Mouse (Mus musculus) liver, embryonic 11.5 days (tissue): ENCODE measurements around the gene Gemin6. TPM values are rescaled to one million over a fixed set of nuclear protein-coding genes. Genes with fewer than 3 reads are reported as not detected.
"Not testable (repeated sequence)": the region's sequence is repeated elsewhere in the genome, so short reads cannot be mapped to it uniquely, and the experiment has no call there.

Experiments
- ATAC-seq: fragments of 200-750 bp; cut with Nextera tagmentation; replicated peaks from 2 replicates; pipeline ENCODE4 v1.8.0; 2017; ENCODE audit warnings: moderate number of reproducible peaks, mild to moderate bottlenecking, moderate TSS enrichment, moderate library complexity; ENCODE audit not compliant: low FRiP score
- DNase-seq: peaks from one replicate; pipeline ENCODE4 v3.0.0-alpha.2; 2017; ENCODE audit warnings: low spot score
- H3K27ac ChIP-seq: fragments of 300-500 bp; sonication (generic); 2 replicates; pipeline ENCODE4 v1.5.1; 2014; ENCODE audit warnings: mild to moderate bottlenecking, low read depth, low read length, control low read depth
- H3K27me3 ChIP-seq: fragments of 300-500 bp; sonication (generic); replicated peaks from 2 replicates; pipeline ENCODE4 v1.6.1; 2014; ENCODE audit warnings: low read length, mixed read lengths; ENCODE audit not compliant: control insufficient read depth, insufficient read depth
- H3K36me3 ChIP-seq: fragments of 300-500 bp; sonication (generic); 2 replicates; pipeline ENCODE4 v1.6.1; 2014; ENCODE audit warnings: mild to moderate bottlenecking, low read length, moderate library complexity, mixed read lengths; ENCODE audit not compliant: control insufficient read depth, insufficient read depth
- H3K4me1 ChIP-seq: fragments of 300-500 bp; sonication (generic); replicated peaks from 2 replicates; pipeline ENCODE4 v1.6.1; 2014; ENCODE audit warnings: low read length, mixed read lengths; ENCODE audit not compliant: control insufficient read depth, insufficient read depth
- H3K4me2 ChIP-seq: fragments of 300-500 bp; sonication (generic); 2 replicates; pipeline ENCODE4 v1.6.1; 2014; ENCODE audit warnings: mild to moderate bottlenecking, control low read depth, moderate library complexity
- H3K4me3 ChIP-seq: fragments of 300-500 bp; sonication (generic); 2 replicates; pipeline ENCODE4 v1.5.1; 2014; ENCODE audit warnings: low read depth, low read length, control low read depth
- H3K9ac ChIP-seq: fragments of 300-500 bp; sonication (generic); 2 replicates; pipeline ENCODE4 v1.6.1; 2014; ENCODE audit warnings: low read depth, low read length, control low read depth
- H3K9me3 ChIP-seq: fragments of 300-500 bp; sonication (generic); 2 replicates; pipeline ENCODE4 v1.6.1; 2016; ENCODE audit warnings: low read length, inconsistent platforms, mixed read lengths; ENCODE audit not compliant: control insufficient read depth
- WGBS: fragments of 180-500 bp; shearing (Covaris S2); extraction: QIAGEN DNeasy Blood & Tissue Kit; methylation state at CpG from one replicate; pipeline ENCODE4 v1.1.7; 2014; 5-methylcytosine and 5-hydroxymethylcytosine counted together
- polyA plus RNA-seq: library from polyadenylated mRNA; unstranded; fragments of >200 nt; fragmentation: Nextera tagmentation; extraction: Ambion mirVana; gene quantifications from 2 replicates; pipeline ENCODE4 v1.2.1, GENCODE M21; 2014

The Gemin6 gene
- polyA plus RNA-seq, 1 experiment from 2014 or later: 71.9 TPM

GRCm38 (mm10) chr17:80221890-80222628 lies 2.2 kb upstream of the Gemin6 start:
- DNase-seq: no peak
- Histone ChIP-seq H3K9me3 (no peaks in the 10 kb centered on the region), H3K4me1 (peaks cover 3% of the 10 kb centered on the region; the same call in 1 of the 2 replicates), H3K4me2 (no peak overlapping the region), H3K36me3 (no peaks in the 10 kb centered on the region), H3K9ac (no peak overlapping the region), H3K27me3 (no peaks in the 10 kb centered on the region), H3K4me3 (no peak overlapping the region), H3K27ac (no peak overlapping the region)
- WGBS: 58% methylated on average over 3 of the region's 3 CpGs
- no peak for ATAC-seq

- peak overlapping the region; percentile 20; the same call in 1 of the 2 replicates for H3K27ac ChIP-seq
- DNase-seq (peak; percentile 47), ATAC-seq (peak; percentile 27)
- peaks cover 3% of the 10 kb centered on the region; the same call in 1 of the 2 replicates for H3K4me1 ChIP-seq
- WGBS: 8% methylated on average over 9 of the region's 9 CpGs
- H3K9ac ChIP-seq: peak overlapping the region; percentile 84
- peak overlapping the region; percentile 80 for H3K4me2 ChIP-seq
- peaks cover 1% of the 10 kb centered on the region; the same call in 1 of the 2 replicates for H3K36me3 ChIP-seq
- H3K9me3 ChIP-seq: no peaks in the 10 kb centered on the region
- H3K4me3 ChIP-seq: peak overlapping the region; percentile 67
- no peaks in the 10 kb centered on the region for H3K27me3 ChIP-seq
Measured at GRCm38 (mm10) chr17:80223829-80224228, 412 bp upstream of the Gemin6 start.

GRCm38 (mm10) chr17:80225142-80225541 lies 901 bp downstream of the Gemin6 start:
- H3K4me2 ChIP-seq: peak overlapping the region; percentile 80
- H3K36me3 ChIP-seq, DNase-seq, H3K27me3 ChIP-seq, H3K4me1 ChIP-seq, H3K9me3 ChIP-seq: not testable (repeated sequence)
- WGBS: 37% methylated on average over 4 of the region's 5 CpGs
- peak; percentile 44 for ATAC-seq
- H3K27ac ChIP-seq: peak overlapping the region; percentile 90
- peak overlapping the region; percentile 84 for H3K9ac ChIP-seq
- H3K4me3 ChIP-seq: peak overlapping the region; percentile 67

- Histone ChIP-seq H3K27me3 (no peaks in the 10 kb centered on the region), H3K9me3 (no peaks in the 10 kb centered on the region), H3K4me3 (no peak overlapping the region), H3K4me2 (no peak overlapping the region), H3K27ac (no peak overlapping the region), H3K4me1 (0 out of 2 replicates have a peak, but pooled peaks cover 3% of the 10 kb centered on the region), H3K9ac (no peak overlapping the region), H3K36me3 (peaks cover 6% of the 10 kb centered on the region; the same call in 1 of the 2 replicates)
- DNase-seq (no peak), ATAC-seq (no peak)
- 72% methylated on average over 2 of the region's 2 CpGs for WGBS
Measured at GRCm38 (mm10) chr17:80229396-80229795, 5.2 kb downstream of the Gemin6 start.

GRCm38 (mm10) chr17:80233844-80234243 lies 9.6 kb downstream of the Gemin6 start:
- no peaks in the 10 kb centered on the region for H3K9me3 ChIP-seq
- H3K4me1 ChIP-seq: no peaks in the 10 kb centered on the region
- H3K27ac ChIP-seq: no peak overlapping the region
- WGBS: 89% methylated on average over 5 of the region's 5 CpGs
- no peak for ATAC-seq
- no peak overlapping the region for H3K4me3 ChIP-seq
- H3K4me2 ChIP-seq: no peak overlapping the region
- no peaks in the 10 kb centered on the region for H3K27me3 ChIP-seq
- no peak for DNase-seq
- H3K36me3 ChIP-seq: peaks cover 6% of the 10 kb centered on the region; the same call in 1 of the 2 replicates
- no peak overlapping the region for H3K9ac ChIP-seq

GRCm38 (mm10) chr17:80234376-80234775 lies 10.1 kb downstream of the Gemin6 start:
- peaks cover 3% of the 10 kb centered on the region for H3K36me3 ChIP-seq
- H3K27me3 ChIP-seq: no peaks in the 10 kb centered on the region
- WGBS: 82% methylated on average over 7 of the region's 7 CpGs
- no peaks in the 10 kb centered on the region for H3K4me1 ChIP-seq
- DNase-seq (no peak), ATAC-seq (no peak)
- H3K27ac ChIP-seq: no peak overlapping the region
- no peak overlapping the region for H3K4me3 ChIP-seq
- no peak overlapping the region for H3K4me2 ChIP-seq
- H3K9me3 ChIP-seq: no peaks in the 10 kb centered on the region
- H3K9ac ChIP-seq: no peak overlapping the region

- Histone ChIP-seq H3K9me3 (no peaks in the 10 kb centered on the region), H3K4me3 (no peak overlapping the region), H3K36me3 (peaks cover 12% of the 10 kb centered on the region), H3K27ac (no peak overlapping the region), H3K27me3 (no peaks in the 10 kb centered on the region), H3K4me2 (no peak overlapping the region), H3K4me1 (no peaks in the 10 kb centered on the region), H3K9ac (no peak overlapping the region)
- DNase-seq (no peak), ATAC-seq (no peak)
- 77% methylated on average over 3 of the region's 3 CpGs for WGBS
Measured at GRCm38 (mm10) chr17:80235477-80235876, 11.2 kb downstream of the Gemin6 start.

- Histone ChIP-seq H3K4me1 (no peaks in the 10 kb centered on the region), H3K36me3 (peaks cover 17% of the 10 kb centered on the region), H3K9me3 (no peaks in the 10 kb centered on the region), H3K9ac (no peak overlapping the region), H3K4me3 (no peak overlapping the region), H3K4me2 (no peak overlapping the region), H3K27me3 (no peaks in the 10 kb centered on the region), H3K27ac (no peak overlapping the region)
- ATAC-seq (no peak), DNase-seq (no peak)
- WGBS: 83% methylated on average over 3 of the region's 3 CpGs
Measured at GRCm38 (mm10) chr17:80236805-80237204, 12.6 kb downstream of the Gemin6 start.

- Histone ChIP-seq H3K4me3 (no peak overlapping the region), H3K36me3 (peaks cover 17% of the 10 kb centered on the region), H3K9ac (no peak overlapping the region), H3K4me1 (no peaks in the 10 kb centered on the region), H3K27ac (no peak overlapping the region), H3K27me3 (no peaks in the 10 kb centered on the region), H3K9me3 (no peaks in the 10 kb centered on the region), H3K4me2 (no peak overlapping the region)
- no peak for DNase-seq
- ATAC-seq: no peak
- WGBS: 87% methylated on average over 5 of the region's 5 CpGs
Measured at GRCm38 (mm10) chr17:80237475-80237874, 13.2 kb downstream of the Gemin6 start.
